Mouse (Mus musculus): Measurements from ENCODE around the gene Ccdc190. TPM values are rescaled to one million over a fixed set of nuclear protein-coding genes. Genes with fewer than 3 reads are reported as not detected.
A peak's percentile ranks its signal among the peaks of the same experiment; 100 is the strongest.

The Ccdc190 gene
- polyA plus RNA-seq (2016; fragmentation: Nextera tagmentation; extraction: Ambion mirVana) = 0.47 TPM in 1 of 2 replicates, not detected in the other

DNA sequence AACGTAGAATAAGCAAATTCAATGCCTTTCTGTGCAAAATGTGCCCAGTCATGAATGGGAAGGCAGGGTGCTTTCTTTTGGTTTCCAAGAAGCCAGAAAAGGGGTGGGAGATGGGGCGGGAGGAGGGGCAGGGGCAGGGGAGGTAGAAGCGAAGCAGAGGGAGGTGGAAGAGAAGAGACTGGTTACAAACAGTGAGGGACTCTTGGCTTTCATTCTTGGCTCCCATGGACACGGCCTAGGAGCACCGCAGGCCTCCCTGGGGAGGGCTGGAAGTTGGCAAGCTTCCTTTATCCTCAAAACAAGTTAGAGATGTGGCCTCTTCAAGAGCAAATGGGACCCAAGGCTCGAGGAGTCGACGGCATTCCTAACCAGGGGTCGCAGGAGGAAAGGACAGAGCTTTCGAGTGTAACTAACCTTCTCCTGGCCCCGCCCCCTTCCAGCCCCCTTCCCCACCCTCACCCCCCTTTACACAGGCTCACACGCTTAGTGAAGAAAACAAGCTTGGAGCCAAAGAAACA lies at the start of gene Ccdc190:
Gene Ccdc190, plus strand, starts transcription at position 195 of the 518 bp plus-strand sequence.
- Histone ChIP-seq H3K4me1 (no peaks in the 10 kb centered on the region), H3K9ac (no peak within 1 kb of the TSS), H3K4me3 (no peak within 1 kb of the TSS), H3K27ac (no peak within 1 kb of the TSS), H3K9me3 (no peaks in the 10 kb centered on the region), H3K36me3 (no peaks in the 10 kb centered on the region), H3K27me3 (peaks cover 3% of the 10 kb centered on the region; the same call in 1 of the 2 replicates), H3K4me2 (replicated peaks) (peak within 1 kb of the TSS; percentile 35)
- 22% methylated on average over 12 of the region's 12 CpGs for WGBS
- ATAC-seq (ENCODE audit: insufficient number of reproducible peaks, insufficient read depth, low FRiP score, low TSS enrichment) = no peak

DNA sequence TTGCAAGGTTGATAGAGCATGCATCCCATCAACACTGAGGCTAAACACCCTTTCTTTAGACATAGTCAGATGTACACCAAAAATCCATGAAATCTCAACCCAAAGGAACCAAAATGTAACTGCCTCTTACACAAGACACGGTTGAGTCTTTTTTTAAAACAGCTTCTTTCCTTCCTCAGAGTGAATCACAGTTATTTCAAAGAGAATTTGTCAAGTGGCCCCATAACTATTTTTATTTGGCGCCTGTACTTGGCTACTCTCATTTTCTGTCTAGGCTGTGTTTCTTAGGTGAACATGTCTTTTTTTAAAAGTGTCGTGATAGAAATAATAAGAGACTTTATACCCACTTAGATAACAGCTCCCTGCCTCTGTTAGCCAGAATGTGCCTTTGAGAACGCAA lies 49.4 kb upstream of the Ccdc190 start:
- H3K27ac ChIP-seq = no peak overlapping the region
- H3K4me1 ChIP-seq = no peaks in the 10 kb centered on the region
- no peak overlapping the region for H3K9ac ChIP-seq
- H3K9me3 ChIP-seq = no peaks in the 10 kb centered on the region
- H3K27me3 ChIP-seq = no peaks in the 10 kb centered on the region
- no peak for ATAC-seq (ENCODE audit: insufficient number of reproducible peaks, insufficient read depth, low FRiP score, low TSS enrichment)
- H3K4me2 ChIP-seq (replicated peaks) = no peak overlapping the region
- H3K36me3 ChIP-seq = no peaks in the 10 kb centered on the region
- H3K4me3 ChIP-seq = no peak overlapping the region
- WGBS = 90% methylated on average over 4 of the region's 4 CpGs

- ATAC-seq (ENCODE audit: insufficient number of reproducible peaks, insufficient read depth, low FRiP score, low TSS enrichment) = no peak
- no peak overlapping the region for H3K9ac ChIP-seq
- H3K4me1 ChIP-seq = no peaks in the 10 kb centered on the region
- WGBS = 83% methylated on average over 5 of the region's 5 CpGs
- no peaks in the 10 kb centered on the region for H3K9me3 ChIP-seq
- H3K27ac ChIP-seq = no peak overlapping the region
- no peaks in the 10 kb centered on the region for H3K36me3 ChIP-seq
- no peak overlapping the region for H3K4me3 ChIP-seq
- H3K27me3 ChIP-seq = no peaks in the 10 kb centered on the region
- no peak overlapping the region for H3K4me2 ChIP-seq (replicated peaks)
These were observed 48.3 kb upstream of the Ccdc190 start for GRCm38 (mm10) chr1:169880181-169880580.

GRCm38 (mm10) chr1:169883081-169883565 lies 45.3 kb upstream of the Ccdc190 start:
- no peak overlapping the region for H3K4me3 ChIP-seq
- H3K27ac ChIP-seq = 0 out of 2 replicates have a peak overlapping the region, but pooled peaks have one; percentile 11
- no peaks in the 10 kb centered on the region for H3K36me3 ChIP-seq
- H3K4me1 ChIP-seq = no peaks in the 10 kb centered on the region
- H3K4me2 ChIP-seq (replicated peaks) = no peak overlapping the region
- no peaks in the 10 kb centered on the region for H3K9me3 ChIP-seq
- no peak overlapping the region for H3K9ac ChIP-seq
- WGBS = 69% methylated on average over 5 of the region's 5 CpGs
- H3K27me3 ChIP-seq = no peaks in the 10 kb centered on the region
- ATAC-seq (ENCODE audit: insufficient number of reproducible peaks, insufficient read depth, low FRiP score, low TSS enrichment) = no peak

DNA sequence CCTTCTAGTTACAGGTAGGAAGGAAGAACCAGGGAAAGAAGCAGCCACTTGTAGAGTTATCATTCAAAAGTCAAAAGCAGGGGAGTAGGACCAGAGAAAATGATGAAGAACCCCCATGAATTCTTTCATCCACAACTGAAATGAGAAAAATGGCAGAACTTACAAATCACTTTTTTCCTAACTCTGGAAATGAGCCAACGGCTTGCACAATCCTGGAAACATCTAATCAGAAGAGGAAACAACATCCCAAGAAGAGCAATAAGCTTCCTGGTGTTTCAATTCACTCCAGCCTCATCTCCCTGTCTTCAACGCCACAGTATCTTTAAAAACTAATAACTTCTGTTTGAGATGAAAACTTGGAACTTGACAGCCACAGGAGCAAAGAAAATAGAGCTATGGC lies 39.2 kb upstream of the Ccdc190 start:
- ATAC-seq (ENCODE audit: insufficient number of reproducible peaks, insufficient read depth, low FRiP score, low TSS enrichment) = no peak
- Histone ChIP-seq H3K36me3 (no peaks in the 10 kb centered on the region), H3K27me3 (no peaks in the 10 kb centered on the region), H3K4me1 (no peaks in the 10 kb centered on the region), H3K27ac (no peak overlapping the region), H3K4me3 (no peak overlapping the region), H3K9ac (no peak overlapping the region), H3K4me2 (replicated peaks) (no peak overlapping the region), H3K9me3 (peaks cover 4% of the 10 kb centered on the region; the same call in 1 of the 2 replicates)
- 74% methylated on average over 2 of the region's 2 CpGs for WGBS

DNA sequence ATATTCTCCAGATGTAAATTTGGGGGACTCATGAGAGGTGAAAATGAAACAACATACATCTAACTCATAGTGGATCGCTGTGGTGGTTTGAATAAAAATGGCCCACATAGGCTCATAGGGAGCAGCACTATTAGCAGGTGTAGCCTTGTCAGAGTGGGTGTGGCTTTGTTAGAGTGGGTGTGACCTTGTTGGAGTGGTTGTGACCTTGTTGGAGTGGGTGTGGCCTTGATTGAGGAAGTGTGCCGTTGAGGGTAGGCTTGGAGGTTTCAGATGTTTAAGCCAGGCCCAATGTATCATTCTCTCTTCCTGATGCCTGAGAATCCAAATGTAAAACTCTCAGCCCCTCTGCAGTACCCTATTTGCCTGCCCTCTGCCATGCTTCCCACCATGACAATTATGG lies 34.5 kb upstream of the Ccdc190 start:
- WGBS = 88% methylated on average over 2 of the region's 2 CpGs
- no peak overlapping the region for H3K27ac ChIP-seq
- H3K4me3 ChIP-seq = no peak overlapping the region
- no peaks in the 10 kb centered on the region for H3K4me1 ChIP-seq
- H3K4me2 ChIP-seq (replicated peaks) = no peak overlapping the region
- no peaks in the 10 kb centered on the region for H3K36me3 ChIP-seq
- no peaks in the 10 kb centered on the region for H3K27me3 ChIP-seq
- ATAC-seq (ENCODE audit: insufficient number of reproducible peaks, insufficient read depth, low FRiP score, low TSS enrichment) = no peak
- H3K9ac ChIP-seq = no peak overlapping the region
- peaks cover 4% of the 10 kb centered on the region; the same call in 1 of the 2 replicates for H3K9me3 ChIP-seq

DNA sequence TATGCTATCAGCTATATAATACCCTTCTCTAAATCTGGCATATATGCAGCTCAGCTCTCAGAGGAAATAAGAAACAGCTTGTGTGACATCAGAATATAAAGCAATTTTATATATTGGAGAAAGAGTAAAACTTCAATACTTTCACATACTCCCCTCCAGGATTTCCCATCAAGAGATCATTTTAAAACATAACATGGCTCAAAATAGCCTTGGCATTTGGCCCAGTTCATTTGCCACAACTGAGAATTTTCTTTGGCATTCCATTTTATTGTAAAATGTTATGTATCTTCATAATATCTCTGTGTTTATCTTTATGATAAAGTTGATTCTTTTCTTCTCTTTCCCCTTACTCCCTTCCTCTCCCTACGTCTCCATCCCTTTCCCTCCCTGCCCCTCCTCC lies 32.8 kb upstream of the Ccdc190 start:
- H3K9ac ChIP-seq = no peak overlapping the region
- no peaks in the 10 kb centered on the region for H3K4me1 ChIP-seq
- H3K4me2 ChIP-seq (replicated peaks) = no peak overlapping the region
- H3K27ac ChIP-seq = no peak overlapping the region
- 87% methylated on average over 1 of the region's 1 CpGs for WGBS
- H3K27me3 ChIP-seq = no peaks in the 10 kb centered on the region
- H3K9me3 ChIP-seq = peaks cover under 1% of the 10 kb centered on the region; the same call in 1 of the 2 replicates
- ATAC-seq (ENCODE audit: insufficient number of reproducible peaks, insufficient read depth, low FRiP score, low TSS enrichment) = no peak
- no peaks in the 10 kb centered on the region for H3K36me3 ChIP-seq
- H3K4me3 ChIP-seq = no peak overlapping the region

DNA sequence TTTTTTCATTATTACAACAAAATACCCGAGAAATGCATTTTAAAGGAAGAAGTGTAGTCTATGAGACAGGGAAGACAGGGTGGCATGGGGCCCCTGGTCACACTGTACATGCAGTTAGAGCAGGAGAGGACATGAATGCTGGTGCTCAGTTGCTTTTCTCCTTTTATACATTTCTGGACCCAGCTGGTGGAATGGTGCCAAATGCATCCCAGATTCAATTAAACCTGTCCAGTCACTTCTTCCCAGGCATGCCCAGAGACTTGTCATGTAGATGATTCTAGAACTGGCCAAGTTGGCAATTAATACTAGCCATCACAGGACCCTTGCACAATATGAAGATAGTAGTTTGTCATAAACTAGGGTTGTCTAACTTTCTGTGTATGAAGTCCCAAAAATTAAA lies 30.5 kb upstream of the Ccdc190 start:
- Histone ChIP-seq H3K4me2 (replicated peaks) (no peak overlapping the region), H3K4me3 (no peak overlapping the region), H3K27me3 (no peaks in the 10 kb centered on the region), H3K4me1 (no peaks in the 10 kb centered on the region), H3K9me3 (no peaks in the 10 kb centered on the region), H3K9ac (no peak overlapping the region), H3K36me3 (no peaks in the 10 kb centered on the region), H3K27ac (no peak overlapping the region)
- no peak for ATAC-seq (ENCODE audit: insufficient number of reproducible peaks, insufficient read depth, low FRiP score, low TSS enrichment)
- 59% methylated on average over 1 of the region's 1 CpGs for WGBS

- 63% methylated on average over 7 of the region's 7 CpGs for WGBS
- Histone ChIP-seq H3K4me1 (no peaks in the 10 kb centered on the region), H3K27ac (no peak overlapping the region), H3K9ac (no peak overlapping the region), H3K36me3 (no peaks in the 10 kb centered on the region), H3K4me3 (no peak overlapping the region), H3K9me3 (no peaks in the 10 kb centered on the region), H3K4me2 (replicated peaks) (no peak overlapping the region), H3K27me3 (no peaks in the 10 kb centered on the region)
- ATAC-seq (ENCODE audit: insufficient number of reproducible peaks, insufficient read depth, low FRiP score, low TSS enrichment) = no peak
These were observed 29.8 kb upstream of the Ccdc190 start for GRCm38 (mm10) chr1:169898607-169899006.

- no peak overlapping the region for H3K9ac ChIP-seq
- no peak overlapping the region for H3K4me3 ChIP-seq
- ATAC-seq (ENCODE audit: insufficient number of reproducible peaks, insufficient read depth, low FRiP score, low TSS enrichment) = no peak
- H3K36me3 ChIP-seq = no peaks in the 10 kb centered on the region
- no peak overlapping the region for H3K4me2 ChIP-seq (replicated peaks)
- H3K27ac ChIP-seq = no peak overlapping the region
- H3K9me3 ChIP-seq = no peaks in the 10 kb centered on the region
- H3K27me3 ChIP-seq = no peaks in the 10 kb centered on the region
- 78% methylated on average over 3 of the region's 3 CpGs for WGBS
- no peaks in the 10 kb centered on the region for H3K4me1 ChIP-seq
These were observed 27.6 kb upstream of the Ccdc190 start for GRCm38 (mm10) chr1:169900771-169901336.

DNA sequence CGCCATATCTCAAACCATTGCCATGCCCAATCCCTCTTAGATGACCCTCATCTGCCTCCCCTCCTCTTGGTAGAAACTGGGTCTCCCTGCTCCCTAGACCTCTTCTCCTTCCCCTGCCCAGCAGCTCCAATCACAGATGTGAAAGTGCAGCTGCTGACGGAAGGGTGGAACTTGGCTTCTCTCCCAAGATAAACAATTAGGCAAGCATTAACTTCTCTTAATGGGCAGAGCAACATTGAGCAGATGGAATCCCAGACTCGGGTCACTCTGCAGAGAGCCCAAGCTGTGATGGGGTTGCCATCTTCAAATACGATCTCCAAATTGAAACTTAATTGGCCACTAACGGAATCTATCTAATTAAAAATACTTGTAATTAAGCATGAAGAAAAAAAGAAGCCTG lies 19.3 kb upstream of the Ccdc190 start:
- Histone ChIP-seq H3K9ac (no peak overlapping the region), H3K4me3 (no peak overlapping the region), H3K4me2 (replicated peaks) (no peak overlapping the region), H3K36me3 (no peaks in the 10 kb centered on the region), H3K27me3 (no peaks in the 10 kb centered on the region), H3K4me1 (peaks cover 13% of the 10 kb centered on the region; the same call in 1 of the 2 replicates), H3K9me3 (no peaks in the 10 kb centered on the region), H3K27ac (no peak overlapping the region)
- ATAC-seq (ENCODE audit: insufficient number of reproducible peaks, insufficient read depth, low FRiP score, low TSS enrichment) = no peak
- WGBS = 81% methylated on average over 5 of the region's 5 CpGs

DNA sequence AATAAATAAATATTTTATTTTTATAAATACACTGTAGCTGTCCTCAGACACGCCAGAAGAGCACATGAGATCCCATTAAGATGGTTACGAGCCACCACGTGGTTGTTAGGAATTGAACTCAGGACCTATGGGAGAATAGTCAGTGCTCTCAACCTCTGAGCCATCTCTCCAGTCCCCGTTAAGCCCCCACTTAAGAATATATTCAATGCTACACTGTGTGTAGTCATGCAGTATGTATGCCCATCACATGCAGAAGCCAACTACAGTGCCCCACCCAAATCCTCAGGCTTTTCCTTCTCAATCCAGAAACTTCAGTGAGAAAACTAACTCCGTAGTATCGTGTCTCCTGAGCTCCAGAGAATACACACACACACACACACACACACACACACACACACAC lies 18.8 kb upstream of the Ccdc190 start:
- Histone ChIP-seq H3K9ac (no peak overlapping the region), H3K27me3 (no peaks in the 10 kb centered on the region), H3K9me3 (no peaks in the 10 kb centered on the region), H3K27ac (no peak overlapping the region), H3K4me3 (no peak overlapping the region), H3K36me3 (no peaks in the 10 kb centered on the region), H3K4me1 (peaks cover 13% of the 10 kb centered on the region; the same call in 1 of the 2 replicates), H3K4me2 (replicated peaks) (no peak overlapping the region)
- WGBS = 91% methylated on average over 6 of the region's 6 CpGs
- no peak for ATAC-seq (ENCODE audit: insufficient number of reproducible peaks, insufficient read depth, low FRiP score, low TSS enrichment)

All from embryonic facial prominence, embryonic 12.5 days (tissue).